Mouse (Mus musculus) urinary bladder, postnatal 36 days (tissue): Measurements from ENCODE around the gene Galnt17.

ENCODE experiments used
- DNase-seq, 2 experiments: peaks; one replicate each; pipeline ENCODE4 v3.0.0; 2022; ENCODE audit warnings: low spot score in 2 of 2, mixed read lengths in 1 of 2

Galnt17 gene

GRCm38 (mm10) chr5:130927138-130927793 is 381.0 kb downstream of the Galnt17 start:
- DNase-seq: no peak

GRCm38 (mm10) chr5:130925681-130926080 is 382.6 kb downstream of the Galnt17 start:
- DNase-seq: no peak

- DNase-seq: no peak
Observed at GRCm38 (mm10) chr5:130924245-130924827, 384.0 kb downstream of the Galnt17 start.

GRCm38 (mm10) chr5:130919969-130920368 is 388.3 kb downstream of the Galnt17 start:
- DNase-seq: no peak

- no peak for DNase-seq
Observed at GRCm38 (mm10) chr5:130914606-130915005, 393.7 kb downstream of the Galnt17 start.

- no peak for DNase-seq
Observed at GRCm38 (mm10) chr5:130911551-130911950, 396.7 kb downstream of the Galnt17 start.

GRCm38 (mm10) chr5:130901736-130902135 is 406.6 kb downstream of the Galnt17 start:
- DNase-seq: no peak

- DNase-seq: no peak
Observed at GRCm38 (mm10) chr5:130895991-130896390, 412.3 kb downstream of the Galnt17 start.

- DNase-seq: no peak
Observed at GRCm38 (mm10) chr5:130891735-130892134, 416.6 kb downstream of the Galnt17 start.

GRCm38 (mm10) chr5:130880331-130880730 is 428.0 kb downstream of the Galnt17 start:
- no peak for DNase-seq

GRCm38 (mm10) chr5:130875391-130875790 is 432.9 kb downstream of the Galnt17 start:
- no peak for DNase-seq

GRCm38 (mm10) chr5:130871086-130871485 is 437.2 kb downstream of the Galnt17 start:
- DNase-seq: no peak

GRCm38 (mm10) chr5:130869869-130870268 is 438.4 kb downstream of the Galnt17 start:
- DNase-seq: no peak

GRCm38 (mm10) chr5:130862302-130862701 is 446.0 kb downstream of the Galnt17 start:
- peak in 1 of 2 experiments; percentile 17 for DNase-seq

- DNase-seq: no peak
Observed at GRCm38 (mm10) chr5:130859736-130860135, 448.6 kb downstream of the Galnt17 start.

- no peak for DNase-seq
Observed at GRCm38 (mm10) chr5:130858706-130859105, 449.6 kb downstream of the Galnt17 start.

GRCm38 (mm10) chr5:130858148-130858547 is 450.1 kb downstream of the Galnt17 start:
- peak; percentile 2 to 4 for DNase-seq

- no peak for DNase-seq
Observed at GRCm38 (mm10) chr5:130854430-130854829, 453.9 kb downstream of the Galnt17 start.

- DNase-seq: peak; percentile 77 to 85
Observed at GRCm38 (mm10) chr5:130853371-130853770, 454.9 kb downstream of the Galnt17 start.

GRCm38 (mm10) chr5:130852182-130852581 is 456.1 kb downstream of the Galnt17 start:
- DNase-seq: no peak

GRCm38 (mm10) chr5:130849610-130850009 is 458.7 kb downstream of the Galnt17 start:
- DNase-seq: no peak

GRCm38 (mm10) chr5:130848562-130848961 is 459.7 kb downstream of the Galnt17 start:
- no peak for DNase-seq

GRCm38 (mm10) chr5:130825797-130826196 is 482.5 kb downstream of the Galnt17 start:
- no peak for DNase-seq
